Mouse (Mus musculus) lung, postnatal 14 days (tissue): Measurements from ENCODE around the gene Wnt5b.
"Not testable (repeated sequence)": the region's sequence is repeated elsewhere in the genome, so short reads cannot be mapped to it uniquely, and the experiment has no call there.

Experiments used
- DNase-seq: peaks from one replicate; pipeline ENCODE4 v3.0.0; 2021

Gene Wnt5b

DNA sequence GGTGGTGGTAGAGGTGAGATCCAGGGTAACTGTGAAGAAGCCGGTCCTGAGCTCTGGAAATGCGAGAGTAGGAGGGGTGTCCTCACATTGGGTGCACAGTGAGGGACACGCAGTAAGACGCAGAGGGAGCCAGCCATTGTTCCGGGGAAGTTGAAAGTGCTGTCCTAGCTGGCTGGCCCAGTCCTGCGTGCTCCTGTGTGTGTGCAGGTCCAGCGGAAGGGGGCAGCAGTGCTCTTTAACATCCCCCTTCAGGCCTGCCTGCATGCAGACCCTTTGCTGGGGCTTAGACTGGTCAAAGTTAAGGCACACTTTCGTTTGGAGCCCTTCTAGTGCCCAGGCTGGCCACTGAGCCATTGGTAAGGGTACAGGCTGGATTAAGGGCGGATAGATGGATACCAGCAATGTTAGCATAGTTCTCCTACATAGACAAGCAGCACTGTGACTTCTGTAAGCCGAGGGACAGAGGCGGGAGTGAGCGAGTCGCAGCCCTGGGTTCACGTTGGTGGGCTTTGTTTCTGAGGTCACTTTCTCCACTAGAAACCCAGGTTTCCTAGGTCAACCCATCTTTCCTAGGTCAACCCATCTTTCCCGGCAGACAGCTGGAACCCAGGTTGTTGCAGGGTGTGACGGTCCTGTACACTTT lies 61.1 kb downstream of the Wnt5b start:
- DNase-seq: peak; percentile 58

DNA sequence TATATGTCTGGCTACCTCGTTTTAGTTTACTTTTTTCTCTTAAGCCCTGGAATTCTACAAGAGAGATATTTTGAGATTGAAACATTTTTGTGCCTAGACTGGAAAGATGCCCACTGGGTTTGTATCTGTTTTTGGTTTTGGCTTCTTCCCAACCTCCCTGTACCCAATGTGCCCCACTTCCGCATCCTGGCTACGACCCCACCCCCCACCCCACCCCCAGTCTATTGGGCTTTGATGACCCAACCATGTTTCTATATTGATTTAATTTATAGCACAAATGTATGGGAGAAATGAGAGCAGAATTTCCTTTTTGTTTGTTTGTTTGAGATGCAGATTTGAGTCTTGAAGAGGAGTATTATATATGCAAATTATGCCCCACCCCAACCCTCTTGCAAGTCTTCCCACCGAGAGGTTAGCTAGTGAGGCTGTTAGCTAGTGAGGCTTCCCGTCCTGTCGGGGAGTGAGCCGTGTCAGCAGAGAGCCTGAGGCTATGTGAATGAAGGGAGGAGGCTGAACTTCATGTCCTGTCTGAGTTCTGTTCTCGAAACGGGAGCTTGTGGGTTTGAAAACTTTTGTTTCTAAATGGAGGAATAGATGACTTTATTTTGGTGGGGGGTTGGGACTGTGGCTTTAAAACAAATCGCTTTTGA lies 62.3 kb downstream of the Wnt5b start:
- DNase-seq: not testable (repeated sequence)

DNA sequence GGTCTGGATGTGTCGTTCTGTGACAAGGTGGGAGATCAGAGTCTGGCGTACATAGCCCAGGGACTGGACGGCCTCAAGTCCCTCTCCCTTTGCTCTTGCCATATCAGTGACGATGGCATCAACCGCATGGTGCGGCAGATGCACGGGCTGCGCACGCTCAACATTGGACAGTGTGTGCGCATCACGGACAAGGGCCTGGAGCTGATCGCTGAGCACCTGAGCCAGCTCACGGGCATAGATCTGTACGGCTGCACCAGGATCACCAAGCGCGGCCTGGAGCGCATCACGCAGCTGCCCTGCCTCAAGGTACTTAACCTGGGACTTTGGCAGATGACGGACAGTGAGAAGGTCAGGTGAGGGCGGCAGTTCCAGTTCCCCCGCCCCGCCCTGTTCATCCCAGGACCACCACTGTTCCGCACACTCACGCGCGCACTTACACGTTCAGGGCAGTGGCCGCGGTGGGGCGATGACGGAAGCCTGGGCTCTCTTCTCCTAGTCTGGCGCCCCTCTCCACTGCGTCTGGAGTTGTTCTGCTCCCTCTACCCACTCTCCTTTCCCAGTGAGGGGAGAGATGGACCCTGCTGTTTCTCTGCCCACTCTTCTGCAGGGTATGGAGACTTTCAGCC lies 63.3 kb downstream of the Wnt5b start:
- peak; percentile 37 for DNase-seq

DNA sequence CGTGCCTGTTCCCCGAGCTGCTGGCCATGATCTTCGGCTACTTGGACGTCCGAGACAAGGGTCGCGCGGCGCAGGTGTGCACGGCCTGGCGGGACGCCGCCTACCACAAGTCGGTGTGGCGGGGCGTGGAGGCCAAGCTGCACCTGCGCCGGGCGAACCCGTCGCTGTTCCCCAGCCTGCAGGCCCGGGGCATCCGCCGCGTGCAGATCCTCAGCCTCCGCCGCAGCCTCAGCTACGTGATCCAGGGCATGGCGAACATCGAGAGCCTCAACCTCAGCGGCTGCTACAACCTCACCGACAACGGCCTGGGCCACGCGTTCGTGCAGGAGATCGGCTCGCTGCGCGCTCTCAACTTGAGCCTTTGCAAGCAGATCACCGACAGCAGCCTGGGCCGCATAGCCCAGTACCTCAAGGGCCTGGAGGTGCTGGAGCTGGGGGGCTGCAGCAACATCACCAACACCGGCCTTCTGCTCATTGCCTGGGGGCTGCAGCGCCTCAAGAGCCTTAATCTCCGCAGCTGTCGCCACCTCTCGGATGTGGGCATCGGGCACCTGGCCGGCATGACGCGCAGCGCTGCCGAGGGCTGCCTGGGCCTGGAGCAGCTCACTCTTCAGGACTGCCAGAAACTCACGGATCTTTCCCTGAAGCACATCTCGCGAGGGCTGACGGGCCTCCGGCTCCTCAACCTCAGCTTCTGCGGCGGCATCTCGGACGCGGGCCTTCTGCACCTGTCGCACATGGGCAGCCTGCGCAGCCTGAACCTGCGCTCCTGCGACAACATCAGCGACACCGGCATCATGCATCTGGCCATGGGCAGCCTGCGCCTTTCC lies 64.1 kb downstream of the Wnt5b start:
- peak; percentile 58 for DNase-seq

DNA sequence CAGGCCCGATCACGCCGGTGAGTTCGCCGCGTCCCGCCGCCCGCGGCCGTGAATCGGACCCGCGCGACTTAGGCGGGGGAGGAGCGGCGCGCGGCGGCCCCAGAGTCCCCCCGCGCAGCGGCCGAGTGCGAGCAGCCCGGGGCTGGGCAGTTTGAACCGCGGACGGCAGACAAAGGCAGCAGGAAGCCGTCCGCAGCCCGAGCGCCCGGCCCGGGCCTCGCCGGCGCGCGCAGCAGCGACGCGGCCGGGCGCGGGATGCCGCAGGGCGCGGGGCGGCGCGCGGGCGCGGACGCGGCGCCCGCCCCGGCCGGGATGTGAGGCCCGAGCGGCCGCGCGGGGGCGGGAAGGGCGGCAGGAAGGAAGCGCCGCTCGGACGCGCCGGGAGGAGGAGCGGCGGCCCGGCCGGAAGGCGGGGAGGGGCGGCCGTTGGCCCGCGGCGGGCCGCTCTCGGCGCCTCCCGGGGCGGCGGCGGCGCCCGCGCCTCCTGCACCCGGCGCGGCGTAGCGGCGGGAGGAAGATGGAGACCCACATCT lies 64.7 kb downstream of the Wnt5b start, which contains the start of gene Fbxl14:
TSS of gene Fbxl14 (plus strand) at position 326 of the 533 bp plus-strand sequence.
- peak; percentile 64 for DNase-seq

DNA sequence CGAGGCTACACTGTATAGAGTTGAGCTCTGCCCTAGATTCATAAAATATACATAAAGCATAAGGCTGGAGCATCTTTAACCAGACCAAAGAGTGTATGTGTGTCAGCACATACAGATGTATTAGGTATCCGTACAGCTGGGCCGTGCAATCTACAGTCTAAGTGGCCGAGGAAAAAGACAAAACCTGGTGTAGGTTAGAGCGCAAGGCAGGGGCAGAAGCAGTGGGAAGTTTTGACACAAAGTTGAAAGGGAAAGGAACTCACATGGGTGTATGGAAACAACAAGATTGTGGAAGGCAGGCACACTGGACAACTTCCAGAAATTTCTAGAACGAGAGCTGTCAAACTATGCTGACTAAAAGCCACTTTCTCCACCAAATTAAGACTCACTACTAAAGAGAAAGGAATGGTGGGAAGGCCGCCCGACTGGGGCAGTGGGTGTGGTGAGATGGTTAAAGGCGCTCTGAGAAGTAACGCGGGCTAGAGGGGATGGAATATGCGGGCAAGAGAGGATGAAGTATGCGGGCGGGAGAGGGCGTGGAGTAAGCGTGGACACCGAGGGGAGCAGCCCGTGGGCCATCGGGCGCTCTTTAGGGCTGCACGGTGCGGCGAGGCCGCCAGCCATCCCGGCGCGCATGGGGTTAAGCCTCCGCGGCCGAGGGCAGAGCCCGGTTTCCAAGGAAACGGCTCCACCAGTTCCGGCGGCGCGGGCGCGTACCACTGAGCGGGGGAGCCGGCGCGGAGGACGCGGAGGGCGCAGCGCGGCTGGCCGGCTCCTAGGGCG lies 65.4 kb downstream of the Wnt5b start:
- DNase-seq: peak; percentile 86

DNA sequence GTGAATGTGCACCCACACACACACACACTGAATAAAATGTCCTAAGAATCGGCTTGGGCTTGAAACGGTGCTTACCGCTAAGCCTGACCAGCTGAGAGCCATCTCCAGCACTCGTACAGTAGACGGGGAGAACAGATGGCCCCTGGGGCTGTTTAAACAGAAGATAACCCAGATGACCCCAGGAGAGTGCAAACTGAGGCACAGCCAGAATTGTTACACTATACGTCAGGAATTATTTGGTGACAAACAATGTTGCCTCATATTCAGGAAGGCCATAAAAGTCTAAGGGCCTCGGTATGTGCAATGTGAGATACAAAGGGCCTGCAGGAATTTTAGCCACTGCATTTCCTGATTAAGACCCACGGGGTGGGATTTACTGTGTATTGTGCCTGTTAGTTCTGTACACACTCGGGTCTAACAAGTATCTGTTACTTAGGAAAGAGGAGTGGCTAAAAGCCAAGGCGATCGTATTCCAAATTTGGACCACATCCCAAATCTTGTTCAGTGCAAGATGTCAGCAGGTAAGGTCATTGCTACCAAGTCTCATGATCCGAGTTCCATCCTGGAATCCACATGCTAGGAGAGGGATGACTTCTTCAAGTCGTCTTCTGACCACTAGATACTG lies 66.3 kb downstream of the Wnt5b start:
- no peak for DNase-seq

DNA sequence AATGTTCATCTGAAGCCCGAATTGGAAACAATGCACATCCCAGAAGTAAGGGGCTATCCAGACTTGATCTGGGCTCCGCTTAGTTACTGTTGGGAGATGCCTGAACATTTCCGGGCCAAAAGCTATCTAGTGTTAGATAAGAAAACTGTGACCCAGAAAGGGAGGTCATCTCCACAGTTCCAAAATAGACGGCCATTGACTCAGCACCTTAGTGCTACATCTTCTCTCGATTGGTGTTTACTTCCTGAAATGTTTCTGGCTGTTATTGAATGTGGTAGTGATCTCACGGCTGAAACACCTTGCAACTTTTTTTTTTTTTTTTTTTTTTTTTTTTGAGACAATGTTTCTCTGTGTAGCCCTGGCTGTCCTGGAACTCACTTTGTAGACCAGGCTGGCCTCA lies 68.2 kb downstream of the Wnt5b start:
- DNase-seq: no peak

DNA sequence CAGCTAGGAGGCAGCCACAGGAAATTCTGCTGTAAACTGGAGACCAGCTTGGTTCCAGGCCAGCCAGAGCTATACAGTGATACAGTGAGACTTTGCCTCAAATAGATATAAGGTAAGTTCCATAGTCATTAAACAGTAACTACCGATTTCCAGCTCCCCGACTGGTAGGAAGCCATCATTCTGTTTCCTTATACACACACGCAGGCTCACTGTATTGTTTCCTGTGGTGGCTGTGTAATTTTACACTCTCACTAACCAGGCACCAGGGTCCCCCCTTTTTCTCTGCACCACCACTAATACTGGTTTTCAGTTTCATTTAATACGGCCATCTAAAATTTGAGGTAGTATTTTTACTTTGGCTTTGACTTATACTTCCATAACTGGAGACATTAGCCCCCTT lies 70.2 kb downstream of the Wnt5b start:
- DNase-seq: no peak

DNA sequence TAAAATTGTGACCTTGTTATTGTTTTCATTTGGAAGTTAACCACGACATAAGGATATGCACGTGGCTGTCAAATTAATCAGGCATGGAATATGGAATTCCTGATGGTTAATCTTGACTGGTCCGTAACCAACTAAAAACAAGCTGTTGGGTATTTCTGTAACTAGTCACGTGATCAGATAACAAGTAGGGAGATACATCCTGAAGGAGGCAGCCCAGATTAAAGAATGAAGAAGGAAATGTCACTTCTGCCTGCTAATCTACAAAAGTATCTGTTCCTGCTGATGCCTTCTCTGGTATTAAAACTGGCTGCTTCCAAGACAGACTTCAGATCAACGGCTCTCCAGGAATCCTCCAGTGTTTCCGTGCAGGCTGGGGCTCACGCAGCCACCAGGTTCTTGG lies 70.7 kb downstream of the Wnt5b start:
- no peak for DNase-seq

DNA sequence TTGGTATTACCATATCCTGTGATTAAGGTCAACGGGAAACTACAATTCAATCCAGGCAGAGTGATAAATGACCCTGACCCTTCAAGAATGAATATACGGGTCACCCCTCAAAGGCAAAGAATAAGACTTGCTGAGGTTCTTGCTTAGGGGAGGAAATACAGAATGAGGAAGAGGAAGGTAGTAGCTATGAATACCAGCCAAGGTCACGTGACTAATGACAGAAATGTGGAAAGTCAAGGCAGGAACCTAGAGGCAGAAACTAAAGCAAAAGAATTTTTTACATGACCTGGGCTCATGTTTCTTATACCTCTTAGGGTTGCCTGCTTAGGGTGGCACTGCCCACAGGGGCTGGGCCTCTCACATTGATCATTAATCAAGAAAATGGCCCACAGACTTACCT lies 71.4 kb downstream of the Wnt5b start:
- no peak for DNase-seq

DNA sequence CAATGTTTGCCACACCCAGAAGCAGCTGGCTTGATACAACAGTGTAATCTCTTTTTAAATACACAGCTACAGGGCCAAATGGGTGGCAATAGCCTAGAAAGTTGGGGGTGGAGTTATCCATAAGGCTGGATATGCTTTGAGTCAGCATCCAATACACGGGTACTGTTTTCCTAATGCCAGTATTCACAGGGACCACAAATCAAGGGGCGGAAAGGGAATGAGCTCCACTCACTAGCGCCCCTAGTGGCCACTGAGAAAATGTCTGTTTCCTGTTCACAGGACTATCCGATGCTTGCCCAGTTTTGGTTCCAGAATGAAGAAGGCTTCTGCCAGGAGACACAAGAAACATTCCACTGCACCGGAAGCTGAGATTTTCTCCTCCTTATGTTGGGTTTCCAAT lies 72.0 kb downstream of the Wnt5b start:
- peak; percentile 74 for DNase-seq

DNA sequence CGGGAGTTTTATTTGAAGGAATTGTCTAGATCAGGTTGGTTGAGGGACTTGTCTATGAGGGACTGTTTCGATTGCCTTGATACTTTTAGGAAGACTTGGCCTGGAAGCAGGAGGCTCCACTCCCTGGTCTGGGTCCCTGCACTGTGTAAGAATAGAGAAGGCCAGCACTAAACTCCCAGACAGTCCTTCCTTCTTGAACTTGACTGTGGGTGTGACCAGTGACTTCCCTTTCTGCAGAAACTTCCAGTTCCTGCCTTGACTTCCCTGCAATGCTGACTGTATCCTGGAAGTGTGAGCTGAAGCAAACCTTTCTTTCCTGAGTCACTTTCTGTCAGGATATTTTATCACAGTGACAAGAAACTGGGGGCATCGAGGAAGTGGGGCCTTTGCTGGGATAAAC lies 73.4 kb downstream of the Wnt5b start:
- no peak for DNase-seq

DNA sequence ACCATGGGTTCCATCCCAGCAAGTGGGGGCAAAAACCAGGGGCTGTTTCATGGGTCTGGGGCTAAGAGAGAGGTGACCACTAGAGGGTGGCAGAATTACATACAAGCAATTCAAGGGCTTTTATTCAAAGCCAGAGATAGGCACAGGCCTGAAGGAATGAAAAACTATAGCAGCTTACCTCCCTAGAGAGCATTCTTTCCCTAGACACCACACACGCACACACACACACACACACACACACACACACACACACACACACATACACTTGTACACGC lies 76.4 kb downstream of the Wnt5b start:
- no peak for DNase-seq

DNA sequence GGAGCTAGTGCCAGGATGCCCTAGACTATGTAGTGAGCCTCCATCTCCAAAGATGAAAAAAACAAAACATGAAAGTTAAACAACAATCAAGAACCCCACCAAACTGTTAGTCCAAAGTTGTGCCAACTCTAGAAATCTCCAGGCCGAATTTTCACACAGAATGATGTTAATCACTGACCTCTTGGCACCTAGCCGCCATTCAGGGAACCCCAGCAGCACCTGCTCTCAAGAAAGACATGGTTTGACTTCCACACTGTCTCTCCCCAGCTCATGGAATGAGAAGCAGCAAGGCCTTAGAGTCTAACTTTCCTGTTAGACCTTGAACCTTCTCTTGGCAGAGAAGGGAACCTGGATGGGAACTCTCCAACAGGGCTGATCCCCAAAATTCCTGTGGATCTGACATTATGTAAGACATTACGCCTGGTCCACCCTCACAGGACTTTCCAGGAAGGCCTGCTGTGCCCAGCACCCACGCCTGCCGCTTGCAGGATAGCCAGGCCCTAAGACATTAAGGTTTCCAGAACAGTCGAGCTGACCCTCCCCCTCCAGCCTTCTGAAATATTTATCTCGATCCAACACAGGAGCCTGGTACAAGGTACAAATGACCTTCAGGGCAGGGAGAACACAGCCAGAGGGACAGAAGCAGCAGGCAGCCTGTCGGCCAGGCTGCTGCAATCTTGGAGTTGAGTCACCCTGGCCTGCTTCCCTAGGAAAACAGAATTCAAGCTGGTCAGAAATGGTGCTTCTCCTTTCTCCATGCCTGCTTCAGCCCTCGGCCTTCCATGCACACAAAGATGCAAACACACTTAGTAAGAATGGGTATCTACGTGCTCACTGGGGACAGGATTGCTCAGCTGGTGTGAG lies 77.0 kb downstream of the Wnt5b start:
- DNase-seq: no peak

DNA sequence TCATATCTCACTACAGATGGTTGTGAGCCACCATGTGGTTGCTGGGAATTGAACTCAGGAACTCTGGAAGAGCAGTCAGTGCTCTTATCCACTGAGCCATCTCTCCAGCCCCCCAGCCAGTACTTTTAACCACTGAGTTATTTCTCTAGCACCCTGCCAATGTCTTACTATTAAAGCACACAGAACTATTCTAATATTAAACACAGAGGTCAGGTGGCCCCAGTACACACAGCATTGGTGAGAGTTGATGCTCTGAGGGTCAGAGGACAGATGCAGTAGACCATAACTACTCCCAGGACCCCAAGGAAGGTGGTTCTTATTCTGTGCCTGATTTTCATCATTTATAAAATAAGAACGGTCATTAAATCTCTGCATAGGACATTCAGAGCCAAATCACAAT lies 78.0 kb downstream of the Wnt5b start:
- DNase-seq: no peak

DNA sequence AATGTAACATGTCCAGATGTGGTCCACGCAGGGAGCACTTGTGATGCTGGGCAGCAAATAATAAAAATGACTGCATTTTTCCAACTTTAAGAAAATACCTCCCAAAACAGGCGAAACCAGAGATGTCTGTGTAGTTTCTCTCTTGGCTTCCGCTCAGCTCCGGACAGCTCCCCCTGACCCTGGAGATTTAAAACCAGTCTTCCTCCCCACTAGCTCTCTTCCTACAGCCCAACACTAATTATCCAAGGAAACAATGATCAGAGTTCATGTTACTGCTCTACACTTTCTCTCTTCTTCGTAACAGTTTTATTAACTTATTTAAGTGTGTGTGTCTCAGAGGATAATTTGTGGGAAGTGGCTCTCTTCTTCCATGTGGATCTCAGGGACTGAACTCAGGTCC lies 83.8 kb downstream of the Wnt5b start:
- DNase-seq: no peak

DNA sequence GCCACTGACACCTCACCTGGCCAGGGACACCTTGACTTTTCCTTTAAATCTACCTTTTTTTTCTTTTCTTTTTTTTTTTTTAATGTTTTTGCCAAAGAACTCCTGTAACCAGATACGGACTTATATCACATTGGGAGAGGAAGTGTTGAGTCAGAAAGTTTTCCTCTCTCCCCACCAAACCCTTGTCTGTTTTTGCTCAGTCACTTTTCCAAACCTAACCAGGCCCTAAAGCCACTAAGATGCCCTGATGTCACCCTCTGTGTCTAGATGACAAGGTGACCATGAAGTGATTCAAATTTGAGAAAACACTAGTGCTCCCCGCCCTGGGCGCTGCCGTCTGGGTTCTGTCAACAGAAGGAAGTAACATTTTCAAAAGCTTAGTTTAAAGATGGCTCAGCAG lies 85.1 kb downstream of the Wnt5b start:
- DNase-seq: no peak

DNA sequence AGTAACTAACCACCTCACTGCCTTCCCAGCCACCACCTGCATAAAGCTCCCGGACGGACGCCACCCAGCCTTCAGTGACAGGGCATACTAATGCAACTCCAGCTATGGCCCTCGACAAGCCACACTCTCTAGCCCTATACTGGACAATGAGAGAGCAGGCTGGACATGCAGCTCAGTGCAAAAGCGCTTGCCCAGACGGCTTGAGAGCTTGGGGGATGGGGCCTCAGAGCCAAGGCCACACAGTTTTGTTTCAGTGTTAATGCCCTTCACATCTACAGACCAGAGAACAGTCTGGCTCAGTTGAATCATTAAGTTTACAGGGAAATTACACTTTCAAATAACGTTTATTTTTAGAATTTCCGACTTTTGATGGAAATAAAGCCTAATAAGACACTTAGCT lies 86.0 kb downstream of the Wnt5b start:
- DNase-seq: no peak

DNA sequence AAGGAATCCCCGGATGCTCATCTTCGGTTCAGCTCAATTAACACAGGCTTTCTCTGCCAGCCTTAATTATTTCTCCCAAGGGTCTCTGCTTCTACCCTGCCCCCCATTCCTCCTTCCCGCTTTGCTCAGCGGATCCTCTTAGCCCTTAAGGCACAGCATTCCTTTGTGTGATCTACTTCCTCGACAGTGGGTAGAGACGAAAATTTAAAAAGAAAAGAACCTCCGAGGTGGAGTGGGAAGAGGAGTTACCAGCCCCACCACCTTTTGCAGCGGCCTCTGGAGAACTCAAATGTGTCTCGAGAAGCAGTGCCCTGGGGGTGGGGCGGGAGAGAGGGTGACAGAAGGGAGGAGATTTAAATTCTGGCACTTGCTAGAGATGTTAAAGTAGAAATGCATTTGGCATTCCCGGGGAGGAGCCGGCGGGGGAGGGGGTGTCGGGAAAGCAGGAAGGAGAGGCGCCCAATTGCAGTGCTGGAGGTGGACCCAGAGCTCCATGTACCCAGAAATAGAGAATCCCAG lies 92.1 kb downstream of the Wnt5b start:
- peak; percentile 61 for DNase-seq
